ENCODE assay signal across 8 mouse cellular contexts in genomic region chr10:83197690-83198336, GRCm38 (mm10).
DNase-seq lines count a peak whose midpoint lies in the region; TF ChIP-seq lines count a peak whose summit lies in the region.

No protein-coding gene starts in this region.

- H3K4me3 ChIP-seq in kidney, adult 2 months (ENCODE audit: insufficient read depth, low read depth, low read length), result no peak overlapping the region
- H3K4me3 ChIP-seq in limb, embryonic 10.5 days, result no peak overlapping the region
- H3K4me3 ChIP-seq in thymus, adult 2 months (ENCODE audit: control insufficient read depth, insufficient read depth, low read length), result no peak overlapping the region

- H3K4me1 ChIP-seq in kidney, adult 2 months (ENCODE audit: control insufficient read depth, insufficient read depth, low read length), result no peaks in the 10 kb centered on the region
- no peaks in the 10 kb centered on the region for H3K4me1 ChIP-seq in limb, embryonic 10.5 days
- H3K4me1 ChIP-seq in thymus, adult 2 months (replicated peaks; ENCODE audit: control insufficient read depth, insufficient read depth, low read length), result peaks cover 4% of the 10 kb centered on the region; the same call in 1 of the 2 replicates

- H3K36me3 ChIP-seq in kidney, adult 2 months (ENCODE audit: control insufficient read depth, insufficient read depth, low read length), result no peaks in the 10 kb centered on the region
- no peaks in the 10 kb centered on the region for H3K36me3 ChIP-seq in limb, embryonic 10.5 days
- no peaks in the 10 kb centered on the region for H3K36me3 ChIP-seq in thymus, adult 2 months (ENCODE audit: control insufficient read depth, insufficient read depth, low read length)

- 47% methylated on average over 11 of the region's 11 CpGs for WGBS in kidney, adult 2 months
- WGBS in limb, embryonic 10.5 days, result 52% methylated on average over 11 of the region's 11 CpGs
- 41% methylated on average over 11 of the region's 11 CpGs for WGBS in thymus, adult 2 months

- no peak for TF ChIP-seq POLR2A in kidney, adult 2 months (IDR thresholded peaks at IDR 0.05; ENCODE audit: low read depth, low read length)
- TF ChIP-seq POLR2A in thymus, adult 2 months (IDR thresholded peaks at IDR 0.05; ENCODE audit: control insufficient read depth, extremely low read depth, insufficient read depth, low read length, poor library complexity), result no peak

- peak; percentile 22 to 50 for DNase-seq in urinary bladder, adult 18-20 months (ENCODE audit: low spot score in 2 of 2)
- no peak for DNase-seq in urinary bladder, postnatal 10 days (ENCODE audit: low spot score)
- DNase-seq in cerebellum, adult 11-12 months, result peak; percentile 70
- peak; percentile 35 to 66 for DNase-seq in frontal cortex, postnatal 10 days (ENCODE audit: low spot score in 2 of 2)
- DNase-seq in kidney, adult 2 months, result peak; percentile 81
- DNase-seq in limb, embryonic 10.5 days (ENCODE audit: low spot score), result peak; percentile 81
- DNase-seq in natural killer cell, adult 2 months (ENCODE audit: low spot score in 2 of 2), result peak; percentile 70 to 79
- peak; percentile 84 for DNase-seq in thymus, adult 2 months

- peak; percentile 83 for TF ChIP-seq CTCF in kidney, adult 2 months (conservative IDR thresholded peaks at IDR 0.05; ENCODE audit: insufficient read depth, insufficient read length, low read depth, low read length)
- TF ChIP-seq CTCF in thymus, adult 2 months (IDR thresholded peaks at IDR 0.05; ENCODE audit: borderline replicate concordance, control insufficient read depth, extremely low read depth, insufficient read depth, low read length, poor library complexity), result peak; percentile 90

- H3K27me3 ChIP-seq in kidney, adult 2 months (replicated peaks; ENCODE audit: control insufficient read depth, insufficient read depth, low read length), result no peaks in the 10 kb centered on the region
- H3K27me3 ChIP-seq in limb, embryonic 10.5 days (ENCODE audit: low read depth, poor library complexity, severe bottlenecking), result no peaks in the 10 kb centered on the region
- H3K27me3 ChIP-seq in thymus, adult 2 months (ENCODE audit: control insufficient read depth, insufficient read depth, low read length), result no peaks in the 10 kb centered on the region

- H3K9me3 ChIP-seq in limb, embryonic 10.5 days (replicated peaks), result no peaks in the 10 kb centered on the region

- H3K27ac ChIP-seq in kidney, adult 2 months (ENCODE audit: insufficient read depth, low read depth, low read length), result no peak overlapping the region
- H3K27ac ChIP-seq in limb, embryonic 10.5 days, result no peak overlapping the region; the same call in 1 of the 2 replicates
- no peak overlapping the region for H3K27ac ChIP-seq in thymus, adult 2 months (ENCODE audit: control insufficient read depth, insufficient read depth, low read length)
